ENCODE assay signal across 12 mouse cellular contexts in the genomic region with DNA sequence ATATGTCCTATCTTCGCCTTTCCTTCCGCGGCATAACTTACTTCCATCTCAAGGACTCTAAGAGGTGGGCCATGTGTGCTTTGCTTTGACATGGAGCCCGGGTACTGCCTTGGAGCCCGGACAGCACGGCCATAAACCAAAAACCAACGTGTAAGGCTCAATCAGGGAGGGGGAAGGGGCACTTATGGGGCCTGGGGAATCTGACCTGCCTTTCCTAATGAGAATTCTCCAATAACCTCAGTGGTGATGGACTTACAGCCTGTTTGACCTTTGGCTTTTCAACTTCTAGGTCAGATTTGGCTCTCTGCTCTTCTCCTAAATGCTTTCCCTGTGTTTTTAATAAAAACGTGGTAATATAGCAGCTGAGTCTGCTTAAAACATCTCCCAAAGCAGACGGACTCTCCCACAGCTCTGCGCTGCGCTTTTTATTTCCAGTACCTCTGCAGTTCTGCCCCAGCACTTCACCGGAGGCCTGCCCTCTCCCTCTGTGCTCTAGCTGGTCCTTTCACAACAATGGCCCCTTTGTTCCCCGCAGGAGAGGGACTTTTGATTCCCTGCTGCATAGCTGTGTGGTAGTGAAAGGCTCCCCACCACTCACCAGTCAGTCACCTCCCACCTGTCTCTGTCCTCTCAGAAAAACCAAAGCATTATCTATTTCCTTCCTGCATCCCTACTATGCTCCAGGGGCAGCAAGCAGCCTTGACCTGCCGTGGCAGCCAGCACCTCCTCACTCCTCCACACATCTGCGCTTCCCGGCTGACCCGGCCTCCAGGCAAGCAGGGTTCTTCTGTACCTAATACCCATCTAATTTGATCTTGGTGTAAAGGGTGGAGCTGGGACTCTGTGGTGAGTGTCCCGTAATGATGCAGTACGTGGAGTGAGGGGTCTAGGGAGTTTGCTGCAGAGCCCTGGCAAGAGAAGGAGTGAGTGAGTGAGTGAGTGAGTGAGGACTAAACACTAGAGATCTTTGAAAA. TPM values are rescaled to one million over a fixed set of nuclear protein-coding genes. Genes with fewer than 3 reads are reported as not detected.
DNase-seq lines count a peak whose midpoint lies in the region; ATAC-seq and TF ChIP-seq lines count a peak whose summit lies in the region.
"Had no signal": no experiment of that assay in that cellular context is flagged by ENCODE, and none has a peak within 500 bp of the region (broad histone marks: within the 10 kb centered on the region; RNA-seq: fewer than 3 reads in every experiment).

No protein-coding gene starts in this region.

- peaks cover 40% of the 10 kb centered on the region for H3K36me3 ChIP-seq in kidney, embryonic 14.5 days (ENCODE audit: control insufficient read depth, insufficient read depth, low read length)
- H3K36me3 ChIP-seq in forebrain, postnatal 0 days (ENCODE audit: insufficient read depth): peaks cover 26% of the 10 kb centered on the region
- peaks cover 27% of the 10 kb centered on the region for H3K36me3 ChIP-seq in midbrain, embryonic 13.5 days

- no peak overlapping the region for H3K4me2 ChIP-seq in kidney, embryonic 14.5 days (replicated peaks; ENCODE audit: low read depth, low read length)
- H3K4me2 ChIP-seq in forebrain, postnatal 0 days (ENCODE audit: low read depth): peak overlapping the region; percentile 37
- H3K4me2 ChIP-seq in midbrain, embryonic 13.5 days (replicated peaks): no peak overlapping the region

- H3K27ac ChIP-seq in kidney, embryonic 14.5 days (ENCODE audit: low read depth, low read length): no peak overlapping the region
- H3K27ac ChIP-seq in forebrain, postnatal 0 days (ENCODE audit: low read depth, low read length): peak overlapping the region; percentile 84
- H3K27ac ChIP-seq in midbrain, embryonic 13.5 days: no peak overlapping the region
- H3K27ac ChIP-seq: liver, embryonic 14.5 days had no signal

- 36% methylated on average over 19 of the region's 19 CpGs for WGBS in kidney, embryonic 14.5 days
- 37% methylated on average over 19 of the region's 19 CpGs for WGBS in forebrain, postnatal 0 days
- 28% methylated on average over 19 of the region's 19 CpGs for WGBS in midbrain, embryonic 13.5 days

- no peak for DNase-seq in kidney, adult 18-20 months
- peak; percentile 43 for DNase-seq in ZHBTc4 (ENCODE audit: low read depth, low spot score)
- peak; percentile 17 for DNase-seq in forebrain, postnatal 0 days
- DNase-seq in ovary, postnatal 36 days (ENCODE audit: low spot score): no peak
- no peak for DNase-seq in gastrocnemius, postnatal 10 days
- no peak for DNase-seq in frontal cortex, postnatal 14 days (ENCODE audit: low spot score in 2 of 2)
- DNase-seq: adrenal gland, postnatal 25 days; kidney, adult 11 months had no signal

- no peaks in the 10 kb centered on the region for H3K4me1 ChIP-seq in kidney, embryonic 14.5 days (ENCODE audit: control insufficient read depth, insufficient read depth, low read length)
- H3K4me1 ChIP-seq in forebrain, postnatal 0 days (ENCODE audit: insufficient read depth): peaks cover 37% of the 10 kb centered on the region
- H3K4me1 ChIP-seq in midbrain, embryonic 13.5 days (replicated peaks): peaks cover 26% of the 10 kb centered on the region

- H3K9ac ChIP-seq in kidney, embryonic 14.5 days (ENCODE audit: low read depth, low read length): no peak overlapping the region
- H3K9ac ChIP-seq in forebrain, postnatal 0 days: peak overlapping the region; percentile 35
- no peak overlapping the region for H3K9ac ChIP-seq in midbrain, embryonic 13.5 days (replicated peaks)
- H3K9ac ChIP-seq: liver, embryonic 14.5 days had no signal

- TF ChIP-seq CTCF in forebrain, postnatal 0 days (IDR thresholded peaks at IDR 0.05; ENCODE audit: low read depth): no peak

- H3K9me3 ChIP-seq in kidney, embryonic 14.5 days (ENCODE audit: control insufficient read depth, low read length): no peaks in the 10 kb centered on the region
- H3K9me3 ChIP-seq in forebrain, postnatal 0 days (ENCODE audit: low read length): no peaks in the 10 kb centered on the region
- H3K9me3 ChIP-seq in midbrain, embryonic 13.5 days: no peaks in the 10 kb centered on the region

- no peak overlapping the region for H3K4me3 ChIP-seq in kidney, embryonic 14.5 days (ENCODE audit: low read length)
- peak overlapping the region; percentile 14; the same call in 1 of the 2 replicates for H3K4me3 ChIP-seq in forebrain, postnatal 0 days (ENCODE audit: low read depth, low read length)
- no peak overlapping the region for H3K4me3 ChIP-seq in midbrain, embryonic 13.5 days (replicated peaks)
- H3K4me3 ChIP-seq: erythroblast, embryonic 14.5 days had no signal

- ATAC-seq in kidney, embryonic 14.5 days (ENCODE audit: low FRiP score, low TSS enrichment): peak; percentile 42; the same call in 1 of the 2 replicates
- no peak for ATAC-seq in forebrain, postnatal 0 days
- peak; percentile 71 for ATAC-seq in midbrain, embryonic 13.5 days

- H3K27me3 ChIP-seq in kidney, embryonic 14.5 days (ENCODE audit: control insufficient read depth, insufficient read depth, low read length): no peaks in the 10 kb centered on the region
- H3K27me3 ChIP-seq in forebrain, postnatal 0 days (ENCODE audit: insufficient read depth, low read length): no peaks in the 10 kb centered on the region
- H3K27me3 ChIP-seq in midbrain, embryonic 13.5 days: peaks cover 25% of the 10 kb centered on the region; the same call in 1 of the 2 replicates

RNA-seq across cellular contexts. Expression of gene Efnb2, which starts 41.5 kb away (rescaled TPM):
- 26.3 and 34.1 TPM in 2 replicates for polyA plus RNA-seq in kidney, embryonic 14.5 days (2014; fragmentation: Nextera tagmentation; extraction: Ambion mirVana)
- total RNA-seq in forebrain, postnatal 0 days (2014; rRNA removed): 50.9 and 53.5 TPM in 2 replicates
- polyA plus RNA-seq in forebrain, postnatal 0 days (2015; fragmentation: Nextera tagmentation; extraction: Ambion mirVana): 29.5 and 29.6 TPM in 2 replicates
- polyA plus RNA-seq in midbrain, embryonic 13.5 days (2015; fragmentation: Nextera tagmentation; extraction: Ambion mirVana): 12.7 and 16.2 TPM in 2 replicates
- 10 to 100 TPM; 12.8 to 16.9 TPM for total RNA-seq in gastrocnemius, postnatal 10 days (2021)

Comparison
In these comparisons a context has a peak if more than half of its experiments do, and no peak if none do; other contexts are left out.
1. DNase-seq: peak in ZHBTc4 (single experiment) and forebrain, postnatal 0 days (single experiment); none in kidney, adult 18-20 months (single experiment), ovary, postnatal 36 days (single experiment), gastrocnemius, postnatal 10 days (single experiment) and frontal cortex, postnatal 14 days (0 of 2).